Mouse (Mus musculus): ENCODE measurements around the gene Cdca8.

DNA sequence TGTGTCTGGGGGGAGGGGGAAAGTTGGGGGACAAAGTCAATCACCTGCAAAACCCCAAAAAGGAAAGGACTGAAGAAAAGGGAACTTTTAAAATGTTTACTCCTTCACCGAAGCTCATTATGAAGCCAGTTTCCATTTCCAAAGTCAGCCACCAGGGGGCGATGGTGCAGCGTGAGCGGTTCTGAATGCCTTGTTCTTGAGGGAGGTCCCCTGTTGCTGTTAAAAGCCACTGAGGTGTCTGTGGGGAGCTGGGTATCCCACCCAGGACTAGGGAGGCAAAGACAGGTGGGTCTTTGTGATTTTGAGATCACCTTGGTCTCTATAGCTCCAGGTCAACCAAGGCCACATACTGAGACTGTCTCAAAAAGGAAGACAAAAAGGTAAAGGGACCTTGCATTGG, 3.9 kb upstream of the Cdca8 start:
- TF ChIP-seq CTCF (IDR thresholded peaks at IDR 0.05; ENCODE audit: low read depth, low read length) (peak; percentile 91), POLR2A (IDR thresholded peaks at IDR 0.05; ENCODE audit: insufficient read depth, low read length) (no peak), EP300 (IDR thresholded peaks at IDR 0.05; ENCODE audit: insufficient read depth, low read depth, low read length) (no peak)
